Mouse (Mus musculus) hindbrain, embryonic 14.5 days (tissue): ENCODE results near the gene Pask. TPM values are rescaled to one million over a fixed set of nuclear protein-coding genes. Genes with fewer than 3 reads are reported as not detected.

Experiments used
- ATAC-seq: fragments of 200-750 bp; cut with Nextera tagmentation; 2 replicates; pipeline ENCODE4 v1.8.0; 2017; ENCODE audit warnings: moderate number of reproducible peaks, mild to moderate bottlenecking, moderate TSS enrichment, moderate library complexity; ENCODE audit not compliant: low FRiP score
- DNase-seq: peaks from one replicate; pipeline ENCODE4 v3.0.0-alpha.2; 2015; ENCODE audit warnings: low spot score
- H3K27ac ChIP-seq: fragments of 300-500 bp; sonication (generic); 2 replicates; pipeline ENCODE4 v1.5.1; 2014; ENCODE audit warnings: mild to moderate bottlenecking, moderate library complexity
- H3K27me3 ChIP-seq: fragments of 300-500 bp; sonication (generic); 2 replicates; pipeline ENCODE4 v1.6.1; 2014; ENCODE audit warnings: mild to moderate bottlenecking, low read length, mixed read lengths; ENCODE audit not compliant: control insufficient read depth, insufficient read depth
- H3K36me3 ChIP-seq: fragments of 300-500 bp; sonication (generic); replicated peaks from 2 replicates; pipeline ENCODE4 v1.6.1; 2014; ENCODE audit not compliant: control insufficient read depth, insufficient read depth
- H3K4me1 ChIP-seq: fragments of 300-500 bp; sonication (generic); replicated peaks from 2 replicates; pipeline ENCODE4 v1.6.1; 2014; ENCODE audit warnings: antibody characterized with exemption, low read length, mixed read lengths; ENCODE audit not compliant: control insufficient read depth, insufficient read depth
- H3K4me2 ChIP-seq: fragments of 300-500 bp; sonication (generic); replicated peaks from 2 replicates; pipeline ENCODE4 v1.6.1; 2014; ENCODE audit warnings: mild to moderate bottlenecking, moderate library complexity
- H3K4me3 ChIP-seq: fragments of 300-500 bp; sonication (generic); replicated peaks from 2 replicates; pipeline ENCODE4 v1.5.1; 2014; ENCODE audit warnings: mild to moderate bottlenecking, low read length
- H3K9ac ChIP-seq: fragments of 300-500 bp; sonication (generic); 2 replicates; pipeline ENCODE4 v1.6.1; 2014
- H3K9me3 ChIP-seq: fragments of 300-500 bp; sonication (generic); 2 replicates; pipeline ENCODE4 v1.6.1; 2016; ENCODE audit warnings: low read length; ENCODE audit not compliant: control insufficient read depth
- WGBS: fragments of 180-500 bp; shearing (Covaris S2); extraction: QIAGEN DNeasy Blood & Tissue Kit; methylation state at CpG from one replicate; pipeline ENCODE4 v1.1.7; 2014; 5-methylcytosine and 5-hydroxymethylcytosine counted together
- microRNA-seq: library from miRNA; unstranded; fragments of <30 nt; microRNA quantifications from one replicate; pipeline ENCODE4, GENCODE M21; 2016
- polyA plus RNA-seq: library from polyadenylated mRNA; unstranded; fragments of >200 nt; fragmentation: Nextera tagmentation; extraction: Ambion mirVana; gene quantifications from 2 replicates; pipeline ENCODE4 v1.2.1, GENCODE M21; 2014

Pask gene
- polyA plus RNA-seq, 1 experiment from 2014 or later: 4.9 TPM

DNA sequence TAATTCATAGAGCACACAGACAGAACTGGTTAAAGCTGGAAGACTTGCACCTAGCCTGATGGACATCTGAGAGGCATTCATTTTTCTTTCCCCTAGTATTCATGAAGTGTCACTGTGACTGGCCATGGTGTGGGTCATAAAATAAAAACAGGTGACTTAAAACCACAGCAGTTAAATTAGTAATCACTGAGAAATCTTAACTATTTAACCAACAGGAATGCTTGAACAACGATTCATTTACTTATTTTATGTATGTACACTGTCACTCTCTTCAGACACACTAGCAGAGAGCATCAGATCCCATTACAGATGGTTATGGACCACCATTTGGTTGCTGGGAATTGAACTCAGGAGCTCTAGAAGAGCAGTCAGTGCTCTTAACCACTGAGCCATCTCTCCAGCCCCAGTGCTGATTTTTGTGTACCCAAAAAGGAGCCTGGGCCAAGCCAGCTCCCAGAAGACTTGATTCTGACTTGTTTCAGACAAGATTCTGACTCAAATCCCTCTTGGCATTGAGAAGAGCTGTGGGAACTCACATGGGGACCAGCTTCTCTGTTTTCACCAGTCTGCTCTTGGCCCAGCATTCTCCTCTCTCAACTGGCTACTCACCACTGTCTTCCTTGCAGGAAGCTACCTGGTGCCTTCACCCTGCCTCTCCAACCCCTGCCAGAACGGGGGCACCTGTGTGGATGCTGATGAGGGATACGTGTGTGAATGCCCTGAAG is 72.6 kb downstream of the Pask start:
- Histone ChIP-seq H3K36me3 (no peaks in the 10 kb centered on the region), H3K4me3 (no peak overlapping the region), H3K9me3 (no peaks in the 10 kb centered on the region), H3K27me3 (no peaks in the 10 kb centered on the region), H3K9ac (no peak overlapping the region), H3K4me1 (no peaks in the 10 kb centered on the region; the same call in 1 of the 2 replicates), H3K4me2 (no peak overlapping the region), H3K27ac (no peak overlapping the region)
- 69% methylated on average over 3 of the region's 3 CpGs for WGBS
- ATAC-seq: no peak
- no peak for DNase-seq

DNA sequence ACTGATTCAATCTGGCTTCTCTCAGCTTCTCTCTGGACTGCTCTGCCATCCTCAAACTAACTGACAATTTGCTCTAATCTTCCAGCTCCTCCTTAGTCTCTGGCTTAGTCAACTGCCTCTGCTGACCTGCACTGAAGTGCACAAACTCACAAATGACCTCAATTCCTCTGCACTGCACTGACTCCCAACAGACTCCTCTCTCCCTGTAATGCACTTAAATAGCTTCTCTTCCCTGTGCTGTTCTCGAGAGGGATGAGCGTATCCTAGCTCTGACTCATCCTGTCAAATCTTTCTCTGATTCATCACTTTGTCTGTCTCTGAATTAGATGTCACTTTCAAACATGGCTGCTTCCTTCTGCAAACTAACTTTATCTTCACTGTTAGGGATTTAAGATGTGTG is 75.0 kb downstream of the Pask start:
- ATAC-seq: no peak
- no peak overlapping the region for H3K4me3 ChIP-seq
- no peaks in the 10 kb centered on the region for H3K36me3 ChIP-seq
- 90% methylated on average over 2 of the region's 2 CpGs for WGBS
- H3K9me3 ChIP-seq: no peaks in the 10 kb centered on the region
- H3K9ac ChIP-seq: no peak overlapping the region
- H3K4me1 ChIP-seq: no peaks in the 10 kb centered on the region; the same call in 1 of the 2 replicates
- no peak overlapping the region for H3K27ac ChIP-seq
- no peaks in the 10 kb centered on the region for H3K27me3 ChIP-seq
- DNase-seq: no peak
- H3K4me2 ChIP-seq: no peak overlapping the region

DNA sequence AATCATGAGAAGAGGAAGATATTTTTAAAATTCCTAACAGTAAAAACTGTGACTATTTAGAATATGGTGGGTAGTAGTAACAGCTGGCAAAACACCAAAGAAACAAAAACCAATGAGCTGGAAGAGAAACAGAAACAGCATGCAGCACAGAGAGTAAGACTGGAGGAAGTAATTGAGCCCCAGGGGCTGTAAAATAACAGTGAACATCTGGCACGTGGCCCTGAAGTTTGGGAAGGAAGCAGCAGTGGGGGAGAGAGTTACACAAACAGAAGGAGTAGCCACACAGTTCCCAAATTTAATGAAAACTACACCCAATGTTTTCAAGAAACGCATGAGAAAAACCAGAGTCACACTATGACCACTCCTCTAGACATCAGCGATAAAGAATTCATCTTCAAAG is 76.1 kb downstream of the Pask start:
- H3K27ac ChIP-seq: no peak overlapping the region
- H3K9ac ChIP-seq: no peak overlapping the region
- DNase-seq (peak; percentile 24), ATAC-seq (no peak)
- 62% methylated on average over 3 of the region's 3 CpGs for WGBS
- H3K36me3 ChIP-seq: no peaks in the 10 kb centered on the region
- no peaks in the 10 kb centered on the region; the same call in 1 of the 2 replicates for H3K4me1 ChIP-seq
- H3K27me3 ChIP-seq: no peaks in the 10 kb centered on the region
- no peaks in the 10 kb centered on the region for H3K9me3 ChIP-seq
- H3K4me3 ChIP-seq: no peak overlapping the region
- H3K4me2 ChIP-seq: no peak overlapping the region

Small RNA genes within 50 kb of the gene (microRNA-seq; reads per million reads assigned to microRNA genes)
- gene Mir6345 (not detected), gene Mir6901 (0.65 reads per million), gene Mir6902 (0.65 reads per million)

Other genes with a start within 250 kb of the Pask start
- 395 and 421 TPM in 2 replicates for gene Kif1a, start 241.5 kb downstream of the Pask start, polyA plus RNA-seq
- not detected in 2 replicates for gene Agxt, start 208.2 kb downstream of the Pask start, polyA plus RNA-seq
- gene 2310007B03Rik, start 182.5 kb downstream of the Pask start, polyA plus RNA-seq: 0.26 and 0.33 TPM in 2 replicates
- gene Crocc2, start 174.8 kb downstream of the Pask start, polyA plus RNA-seq: 0.22 and 0.50 TPM in 2 replicates
- 9.4 and 10.9 TPM in 2 replicates for gene Sned1, start 107.6 kb downstream of the Pask start, polyA plus RNA-seq
- gene Mterf4, start 37.6 kb downstream of the Pask start, polyA plus RNA-seq: 26.9 and 29.8 TPM in 2 replicates
- gene Ppp1r7, start 628 bp downstream of the Pask start, polyA plus RNA-seq: 53.3 and 59.0 TPM in 2 replicates
- 0.66 and 1.3 TPM in 2 replicates for gene Ano7, start 30.4 kb upstream of the Pask start, polyA plus RNA-seq
- 65.1 and 80.2 TPM in 2 replicates for gene Hdlbp, start 135.3 kb upstream of the Pask start, polyA plus RNA-seq
- gene Farp2, start 168.6 kb upstream of the Pask start, polyA plus RNA-seq: 5.0 and 5.2 TPM in 2 replicates